23 mouse cellular contexts compared by ENCODE assay signal in the genomic region with DNA sequence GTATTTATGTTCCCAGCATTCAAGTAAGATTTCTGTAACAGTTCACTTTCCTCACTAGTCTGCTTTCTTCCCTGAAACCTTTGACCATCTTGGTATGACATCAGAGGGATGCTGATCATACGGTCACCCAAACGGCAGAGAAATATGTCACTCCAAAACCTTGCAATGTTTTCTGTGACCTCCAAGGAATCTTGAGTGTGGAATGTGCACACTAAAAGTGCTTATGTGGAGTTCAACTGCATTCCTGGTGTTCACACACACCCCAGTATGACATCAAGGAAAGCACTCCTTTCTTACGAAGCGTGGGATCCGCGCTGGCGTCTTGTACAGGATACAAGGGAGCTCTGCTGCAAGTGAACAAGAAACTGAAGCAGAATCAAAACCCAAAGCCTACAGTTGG. TPM values are rescaled to one million over a fixed set of nuclear protein-coding genes. Genes with fewer than 3 reads are reported as not detected.
A peak's percentile ranks its signal among the peaks of the same experiment; 100 is the strongest.
DNase-seq lines count a peak whose midpoint lies in the region; ATAC-seq lines count a peak whose summit lies in the region.
"Had no signal": no experiment of that assay in that cellular context is flagged by ENCODE, and none has a peak within 500 bp of the region (broad histone marks: within the 10 kb centered on the region; RNA-seq: fewer than 3 reads in every experiment).

No protein-coding gene starts in this region.

- H3K27me3 ChIP-seq in midbrain, embryonic 11.5 days (ENCODE audit: control insufficient read depth, insufficient read depth, low read length), result no peaks in the 10 kb centered on the region
- H3K27me3 ChIP-seq in midbrain, embryonic 15.5 days (replicated peaks), result no peaks in the 10 kb centered on the region
- H3K27me3 ChIP-seq: embryonic facial prominence, embryonic 13.5 days; embryonic facial prominence, embryonic 15.5 days; forebrain, embryonic 12.5 days; Patski had no signal

- H3K4me3 ChIP-seq in midbrain, embryonic 11.5 days (ENCODE audit: low read depth, low read length), result no peak overlapping the region
- H3K4me3 ChIP-seq in midbrain, embryonic 15.5 days, result no peak overlapping the region
- H3K4me3 ChIP-seq: embryonic facial prominence, embryonic 13.5 days; embryonic facial prominence, embryonic 15.5 days; erythroblast, embryonic 14.5 days; forebrain, embryonic 10.5 days; forebrain, embryonic 12.5 days had no signal

- peaks cover 24% of the 10 kb centered on the region for H3K36me3 ChIP-seq in midbrain, embryonic 11.5 days (ENCODE audit: control insufficient read depth, insufficient read depth, low read length)
- H3K36me3 ChIP-seq in midbrain, embryonic 15.5 days (replicated peaks), result peaks cover 40% of the 10 kb centered on the region

- no peaks in the 10 kb centered on the region for H3K4me1 ChIP-seq in midbrain, embryonic 11.5 days (ENCODE audit: control insufficient read depth, insufficient read depth, low read length)
- H3K4me1 ChIP-seq in midbrain, embryonic 15.5 days, result no peaks in the 10 kb centered on the region
- H3K4me1 ChIP-seq: embryonic facial prominence, embryonic 13.5 days; embryonic facial prominence, embryonic 15.5 days; forebrain, embryonic 10.5 days; forebrain, embryonic 12.5 days had no signal

- H3K9me3 ChIP-seq in midbrain, embryonic 11.5 days (ENCODE audit: control insufficient read depth, low read length), result no peaks in the 10 kb centered on the region
- H3K9me3 ChIP-seq in midbrain, embryonic 15.5 days, result no peaks in the 10 kb centered on the region
- H3K9me3 ChIP-seq: embryonic facial prominence, embryonic 13.5 days; embryonic facial prominence, embryonic 15.5 days; forebrain, embryonic 10.5 days; forebrain, embryonic 12.5 days had no signal

- no peak overlapping the region for H3K4me2 ChIP-seq in midbrain, embryonic 11.5 days
- H3K4me2 ChIP-seq in midbrain, embryonic 15.5 days, result no peak overlapping the region
- H3K4me2 ChIP-seq: embryonic facial prominence, embryonic 13.5 days; embryonic facial prominence, embryonic 15.5 days; forebrain, embryonic 12.5 days had no signal

- 93% methylated on average over 7 of the region's 7 CpGs for WGBS in midbrain, embryonic 11.5 days
- WGBS in midbrain, embryonic 15.5 days, result 95% methylated on average over 7 of the region's 7 CpGs

- peak; percentile 5 for DNase-seq in lung, postnatal 25 days (ENCODE audit: low spot score)
- no peak for DNase-seq in lung, postnatal 14 days
- peak; percentile 86 for DNase-seq in midbrain, embryonic 11.5 days (ENCODE audit: low spot score, missing footprints)
- DNase-seq in cerebellum, adult 11-12 months, result no peak
- DNase-seq: adrenal gland, adult 8-10 months; adrenal gland, postnatal 14 days; adrenal gland, postnatal 36 days; cerebellum, adult 18-20 months; cerebellum, adult 8-10 months; cerebellum, adult 9-11 months; cerebellum, postnatal 14 days; cerebellum, postnatal 36 days; embryo, embryonic 11 days had no signal

- no peak overlapping the region for H3K27ac ChIP-seq in midbrain, embryonic 11.5 days (ENCODE audit: low read depth, low read length)
- H3K27ac ChIP-seq in midbrain, embryonic 15.5 days, result no peak overlapping the region
- H3K27ac ChIP-seq: embryonic facial prominence, embryonic 13.5 days; embryonic facial prominence, embryonic 15.5 days; forebrain, embryonic 10.5 days; forebrain, embryonic 12.5 days had no signal

- ATAC-seq in midbrain, embryonic 11.5 days (ENCODE audit: low FRiP score), result no peak
- ATAC-seq in midbrain, embryonic 15.5 days (replicated peaks), result no peak
- ATAC-seq: activated CD4-positive, CD25-positive, alpha-beta regulatory T cell, adult 4 months; forebrain, embryonic 14.5 days; forebrain, embryonic 16.5 days; Patski had no signal

- H3K9ac ChIP-seq in midbrain, embryonic 11.5 days (ENCODE audit: low read length), result no peak overlapping the region
- H3K9ac ChIP-seq in midbrain, embryonic 15.5 days, result no peak overlapping the region
- H3K9ac ChIP-seq: embryonic facial prominence, embryonic 13.5 days; embryonic facial prominence, embryonic 15.5 days; forebrain, embryonic 12.5 days had no signal

RNA-seq across cellular contexts. Expression of a gene that starts 20.1 kb away (rescaled TPM):
- polyA plus RNA-seq in midbrain, embryonic 11.5 days (2014; fragmentation: Nextera tagmentation; extraction: Ambion mirVana), result 59.9 and 71.2 TPM in 2 replicates
- 34.1 and 36.5 TPM in 2 replicates for polyA plus RNA-seq in midbrain, embryonic 15.5 days (2015; fragmentation: Nextera tagmentation; extraction: Ambion mirVana)

RNA-seq across cellular contexts. Expression of a gene that starts 20.7 kb away (rescaled TPM):
- polyA plus RNA-seq in midbrain, embryonic 11.5 days (2014; fragmentation: Nextera tagmentation; extraction: Ambion mirVana), result 28.9 and 33.6 TPM in 2 replicates
- polyA plus RNA-seq in midbrain, embryonic 15.5 days (2015; fragmentation: Nextera tagmentation; extraction: Ambion mirVana), result 21.2 and 21.7 TPM in 2 replicates

RNA-seq across cellular contexts. Expression of a gene that starts 58.6 kb away (rescaled TPM):
- polyA plus RNA-seq in midbrain, embryonic 11.5 days (2014; fragmentation: Nextera tagmentation; extraction: Ambion mirVana), result 78.4 and 89.0 TPM in 2 replicates
- 53.2 and 54.6 TPM in 2 replicates for polyA plus RNA-seq in midbrain, embryonic 15.5 days (2015; fragmentation: Nextera tagmentation; extraction: Ambion mirVana)

Comparison
In these comparisons a context has a peak if more than half of its experiments do, and no peak if none do; other contexts are left out.
1. DNase-seq: peak in lung, postnatal 25 days (single experiment) and midbrain, embryonic 11.5 days (single experiment); none in lung, postnatal 14 days (single experiment) and cerebellum, adult 11-12 months (single experiment).